Mouse (Mus musculus) lung, postnatal 0 days (tissue): ENCODE data around the gene Trim34b. TPM values are rescaled to one million over a fixed set of nuclear protein-coding genes. Genes with fewer than 3 reads are reported as not detected.
A peak's percentile ranks its signal among the peaks of the same experiment; 100 is the strongest.

Source experiments
- ATAC-seq: fragments of 200-750 bp; cut with Nextera tagmentation; 2 replicates; pipeline ENCODE4 v1.8.0; 2017; ENCODE audit warnings: moderate library complexity
- DNase-seq: peaks from one replicate; pipeline ENCODE4 v3.0.0-alpha.2; 2016; ENCODE audit warnings: low spot score
- H3K27ac ChIP-seq: fragments of 300-500 bp; sonication (generic); 2 replicates; pipeline ENCODE4 v1.5.1; 2014; ENCODE audit warnings: antibody characterized with exemption, mild to moderate bottlenecking, low read length, mixed read lengths
- H3K27me3 ChIP-seq: fragments of 300-500 bp; sonication (generic); replicated peaks from 2 replicates; pipeline ENCODE4 v1.6.1; 2014; ENCODE audit warnings: low read length, mixed read lengths; ENCODE audit not compliant: insufficient read depth
- H3K36me3 ChIP-seq: fragments of 300-500 bp; sonication (generic); 2 replicates; pipeline ENCODE4 v1.6.1; 2014; ENCODE audit warnings: low read length, mixed read lengths; ENCODE audit not compliant: insufficient read depth
- H3K4me1 ChIP-seq: fragments of 300-500 bp; sonication (generic); 2 replicates; pipeline ENCODE4 v1.6.1; 2014; ENCODE audit warnings: antibody characterized with exemption, low read depth, low read length, mixed read lengths; ENCODE audit not compliant: insufficient read depth
- H3K4me2 ChIP-seq: fragments of 300-500 bp; sonication (generic); replicated peaks from 2 replicates; pipeline ENCODE4 v1.6.1; 2014; ENCODE audit warnings: low read depth, mild to moderate bottlenecking, low read length, moderate library complexity, mixed read lengths
- H3K4me3 ChIP-seq: fragments of 300-500 bp; sonication (generic); 2 replicates; pipeline ENCODE4 v1.5.1; 2014; ENCODE audit warnings: low read depth, low read length
- H3K9ac ChIP-seq: fragments of 300-500 bp; sonication (generic); replicated peaks from 2 replicates; pipeline ENCODE4 v1.6.1; 2014; ENCODE audit warnings: low read depth, mild to moderate bottlenecking
- H3K9me3 ChIP-seq: fragments of 300-500 bp; sonication (generic); 2 replicates; pipeline ENCODE4 v1.6.1; 2016; ENCODE audit warnings: low read length, mixed read lengths
- CTCF ChIP-seq: IDR thresholded peaks from 2 replicates; pipeline ENCODE4 v1.5.1; 2016; ENCODE audit warnings: antibody characterized with exemption, mild to moderate bottlenecking
- EP300 ChIP-seq: IDR thresholded peaks from 2 replicates; pipeline ENCODE4 v1.6.1; 2016; ENCODE audit warnings: antibody characterized with exemption, mild to moderate bottlenecking, control low read depth
- WGBS: fragments of 180-500 bp; shearing (Covaris S2); extraction: QIAGEN DNeasy Blood & Tissue Kit; methylation state at CpG from one replicate; pipeline ENCODE4 v1.1.7; 2014; 5-methylcytosine and 5-hydroxymethylcytosine counted together
- polyA plus RNA-seq: library from polyadenylated mRNA; unstranded; fragments of >200 nt; fragmentation: Nextera tagmentation; extraction: Ambion mirVana; gene quantifications from 2 replicates; pipeline ENCODE4 v1.2.1, GENCODE M21; 2015

Trim34b gene
- polyA plus RNA-seq, 1 experiment from 2014 or later, result 0.07 TPM

GRCm38 (mm10) chr7:104366339-104366738, 37.1 kb downstream of the Trim34b start:
- no peak overlapping the region for H3K9ac ChIP-seq
- no peak overlapping the region for H3K4me3 ChIP-seq
- H3K4me2 ChIP-seq, result no peak overlapping the region
- H3K36me3 ChIP-seq, result no peaks in the 10 kb centered on the region
- no peaks in the 10 kb centered on the region for H3K9me3 ChIP-seq
- ATAC-seq (no peak), DNase-seq (peak; percentile 5)
- H3K27ac ChIP-seq, result no peak overlapping the region
- H3K4me1 ChIP-seq, result no peaks in the 10 kb centered on the region
- TF ChIP-seq EP300, result no peak
- no peaks in the 10 kb centered on the region for H3K27me3 ChIP-seq

- H3K9ac ChIP-seq, result no peak within 1 kb of the TSS
- H3K4me2 ChIP-seq, result no peak within 1 kb of the TSS
- DNase-seq (peak; percentile 51), ATAC-seq (peak; percentile 85)
- H3K4me3 ChIP-seq, result no peak within 1 kb of the TSS
- H3K27ac ChIP-seq, result no peak within 1 kb of the TSS
- H3K4me1 ChIP-seq, result no peaks in the 10 kb centered on the region
- no peaks in the 10 kb centered on the region for H3K36me3 ChIP-seq
- no peaks in the 10 kb centered on the region for H3K27me3 ChIP-seq
- WGBS, result 64% methylated on average over 1 of the region's 1 CpGs
- TF ChIP-seq CTCF (peak; percentile 44), EP300 (0 out of 2 replicates have a peak, but pooled peaks have one; percentile 24)
- no peaks in the 10 kb centered on the region for H3K9me3 ChIP-seq
These were observed 40.6 kb downstream of the Trim34b start, which contains the start of gene Trim30b for GRCm38 (mm10) chr7:104369736-104370414. Gene Trim30b, minus strand, starts transcription at chr7:104369884.

Other genes starting within 250 kb of the Trim34b start
- not detected in 2 replicates for gene Olfr645, start 244.0 kb upstream of the Trim34b start, polyA plus RNA-seq
- gene Olfr646, start 224.6 kb upstream of the Trim34b start, polyA plus RNA-seq, result not detected in 2 replicates
- gene Ubqln5, start 199.6 kb upstream of the Trim34b start, polyA plus RNA-seq, result not detected in 2 replicates
- not detected in 2 replicates for gene Olfr643, start 192.1 kb upstream of the Trim34b start, polyA plus RNA-seq
- gene Ubqln3, start 186.2 kb upstream of the Trim34b start, polyA plus RNA-seq, result not detected in 2 replicates
- not detected in 2 replicates for gene Ubqlnl, start 178.9 kb upstream of the Trim34b start, polyA plus RNA-seq
- gene Olfm5, start 164.6 kb upstream of the Trim34b start, polyA plus RNA-seq, result not detected in 2 replicates
- gene Olfr648, start 146.1 kb upstream of the Trim34b start, polyA plus RNA-seq, result 0.13 TPM in 1 of 2 replicates, not detected in the other
- not detected in 2 replicates for gene Olfr649, start 133.5 kb upstream of the Trim34b start, polyA plus RNA-seq
- 0.61 and 1.1 TPM in 2 replicates for gene Trim6, start 110.7 kb upstream of the Trim34b start, polyA plus RNA-seq
- gene Trim34a, start 85.0 kb upstream of the Trim34b start, polyA plus RNA-seq, result 6.5 and 7.3 TPM in 2 replicates
- gene Trim5, start 41.4 kb upstream of the Trim34b start, polyA plus RNA-seq, result 1.1 and 1.6 TPM in 2 replicates
- gene Trim12a, start 14.0 kb upstream of the Trim34b start, polyA plus RNA-seq, result 10.8 and 11.7 TPM in 2 replicates
- 3.1 and 3.6 TPM in 2 replicates for gene Trim12c, start 23.9 kb downstream of the Trim34b start, polyA plus RNA-seq
- 0.52 and 0.75 TPM in 2 replicates for gene Trim30b, start 40.4 kb downstream of the Trim34b start, polyA plus RNA-seq
- 0.06 and 0.13 TPM in 2 replicates for gene Trim30c, start 71.4 kb downstream of the Trim34b start, polyA plus RNA-seq
- 5.2 and 5.3 TPM in 2 replicates for gene Trim30a, start 135.7 kb downstream of the Trim34b start, polyA plus RNA-seq
- 1.9 and 2.1 TPM in 2 replicates for gene Trim30d, start 178.4 kb downstream of the Trim34b start, polyA plus RNA-seq
- not detected in 2 replicates for gene Olfr651, start 220.7 kb downstream of the Trim34b start, polyA plus RNA-seq
- not detected in 2 replicates for gene Olfr652, start 231.4 kb downstream of the Trim34b start, polyA plus RNA-seq
- not detected in 2 replicates for gene Olfr653, start 247.8 kb downstream of the Trim34b start, polyA plus RNA-seq